Mouse (Mus musculus) kidney, postnatal 0 days (tissue): ENCODE measurements around the gene Bag3. TPM values are rescaled to one million over a fixed set of nuclear protein-coding genes. Genes with fewer than 3 reads are reported as not detected.

Source experiments
- ATAC-seq: fragments of 200-750 bp; cut with Nextera tagmentation; replicated peaks from 2 replicates; pipeline ENCODE4 v1.8.0; 2017; ENCODE audit warnings: low read depth, moderate number of reproducible peaks, moderate TSS enrichment, moderate library complexity; ENCODE audit not compliant: low FRiP score
- DNase-seq: peaks from one replicate; pipeline ENCODE4 v3.0.0-alpha.2; 2016; ENCODE audit warnings: low spot score
- H3K27ac ChIP-seq: fragments of 300-500 bp; sonication (generic); 2 replicates; pipeline ENCODE4 v1.5.1; 2014; ENCODE audit warnings: mild to moderate bottlenecking
- H3K27me3 ChIP-seq: fragments of 300-500 bp; sonication (generic); 2 replicates; pipeline ENCODE4 v1.6.1; 2014; ENCODE audit warnings: low read length, mixed read lengths; ENCODE audit not compliant: insufficient read depth
- H3K36me3 ChIP-seq: fragments of 300-500 bp; sonication (generic); 2 replicates; pipeline ENCODE4 v1.6.1; 2014; ENCODE audit warnings: low read length, mixed read lengths; ENCODE audit not compliant: insufficient read depth
- H3K4me1 ChIP-seq: fragments of 300-500 bp; sonication (generic); replicated peaks from 2 replicates; pipeline ENCODE4 v1.6.1; 2014; ENCODE audit warnings: antibody characterized with exemption, low read length, mixed read lengths; ENCODE audit not compliant: insufficient read depth
- H3K4me2 ChIP-seq: fragments of 300-500 bp; sonication (generic); 2 replicates; pipeline ENCODE4 v1.6.1; 2014; ENCODE audit warnings: mild to moderate bottlenecking, low read length, moderate library complexity, mixed read lengths
- H3K4me3 ChIP-seq: fragments of 300-500 bp; sonication (generic); replicated peaks from 2 replicates; pipeline ENCODE4 v1.5.1; 2014; ENCODE audit warnings: low read depth, low read length
- H3K9ac ChIP-seq: fragments of 300-500 bp; sonication (generic); 2 replicates; pipeline ENCODE4 v1.6.1; 2014; ENCODE audit warnings: low read depth, low read length
- H3K9me3 ChIP-seq: fragments of 300-500 bp; sonication (generic); replicated peaks from 2 replicates; pipeline ENCODE4 v1.6.1; 2016; ENCODE audit warnings: low read length, inconsistent platforms, mixed read lengths
- CTCF ChIP-seq: IDR thresholded peaks from 2 replicates; pipeline ENCODE4 v1.5.1; 2016; ENCODE audit warnings: antibody characterized with exemption, low read depth, mild to moderate bottlenecking, moderate library complexity
- WGBS: fragments of 180-500 bp; shearing (Covaris S2); extraction: QIAGEN DNeasy Blood & Tissue Kit; methylation state at CpG from one replicate; pipeline ENCODE4 v1.1.7; 2014; 5-methylcytosine and 5-hydroxymethylcytosine counted together
- polyA plus RNA-seq: library from polyadenylated mRNA; unstranded; fragments of >200 nt; fragmentation: Nextera tagmentation; extraction: Ambion mirVana; gene quantifications from 2 replicates; pipeline ENCODE4 v1.2.1, GENCODE M21; 2015

Gene Bag3
- polyA plus RNA-seq, 1 experiment from 2014 or later: 15.1 TPM

DNA sequence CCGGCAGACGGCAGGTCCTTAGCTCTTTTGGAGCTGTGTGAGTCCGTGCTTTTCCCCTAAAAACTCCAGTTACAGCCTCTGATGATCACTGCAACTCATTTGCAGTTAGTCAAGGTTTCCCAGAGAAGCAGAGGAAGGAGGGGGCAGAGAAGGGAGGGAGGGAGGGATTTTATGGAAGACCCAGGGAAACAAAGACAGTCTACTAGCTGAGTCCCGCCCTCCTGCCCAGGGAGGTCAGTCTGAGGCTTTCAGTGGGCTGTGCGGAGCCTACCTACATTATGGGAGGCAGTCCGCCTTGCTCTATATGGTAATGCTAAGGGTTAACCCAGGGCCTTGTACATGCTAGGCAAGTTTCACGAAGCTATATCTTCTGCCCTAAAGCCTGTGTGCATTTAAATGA lies 9.9 kb upstream of the Bag3 start:
- Histone ChIP-seq H3K36me3 (no peaks in the 10 kb centered on the region), H3K4me2 (no peak overlapping the region), H3K9me3 (no peaks in the 10 kb centered on the region), H3K9ac (no peak overlapping the region), H3K4me3 (no peak overlapping the region), H3K27me3 (no peaks in the 10 kb centered on the region), H3K4me1 (no peaks in the 10 kb centered on the region), H3K27ac (no peak overlapping the region)
- no peak for DNase-seq
- TF ChIP-seq CTCF: no peak
- ATAC-seq: no peak
- WGBS: 33% methylated on average over 7 of the region's 7 CpGs

DNA sequence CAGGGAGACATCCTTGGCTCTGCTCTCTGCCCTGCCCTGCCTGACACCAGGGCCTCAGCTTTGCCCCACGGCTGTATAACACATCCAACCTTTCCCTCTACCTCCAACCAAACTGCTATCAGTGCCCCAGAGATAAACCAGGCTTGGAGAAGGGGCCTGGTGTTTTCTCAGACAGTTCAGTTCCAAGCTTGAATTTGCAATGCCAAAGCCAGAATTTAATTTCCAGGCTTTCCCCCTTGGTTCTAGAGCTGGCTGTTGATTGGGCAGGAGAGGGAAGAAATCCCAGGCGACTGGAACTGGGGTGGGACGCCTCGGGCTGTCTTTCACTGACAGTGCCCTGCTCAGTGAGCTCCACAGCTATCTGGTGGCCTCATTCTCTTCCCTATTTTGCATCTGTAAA lies 9.1 kb upstream of the Bag3 start:
- Histone ChIP-seq H3K36me3 (no peaks in the 10 kb centered on the region), H3K4me3 (no peak overlapping the region), H3K9ac (no peak overlapping the region), H3K4me1 (no peaks in the 10 kb centered on the region), H3K27ac (no peak overlapping the region), H3K27me3 (no peaks in the 10 kb centered on the region), H3K9me3 (no peaks in the 10 kb centered on the region), H3K4me2 (no peak overlapping the region)
- no peak for TF ChIP-seq CTCF
- DNase-seq: no peak
- ATAC-seq: no peak
- WGBS: 65% methylated on average over 4 of the region's 4 CpGs

DNA sequence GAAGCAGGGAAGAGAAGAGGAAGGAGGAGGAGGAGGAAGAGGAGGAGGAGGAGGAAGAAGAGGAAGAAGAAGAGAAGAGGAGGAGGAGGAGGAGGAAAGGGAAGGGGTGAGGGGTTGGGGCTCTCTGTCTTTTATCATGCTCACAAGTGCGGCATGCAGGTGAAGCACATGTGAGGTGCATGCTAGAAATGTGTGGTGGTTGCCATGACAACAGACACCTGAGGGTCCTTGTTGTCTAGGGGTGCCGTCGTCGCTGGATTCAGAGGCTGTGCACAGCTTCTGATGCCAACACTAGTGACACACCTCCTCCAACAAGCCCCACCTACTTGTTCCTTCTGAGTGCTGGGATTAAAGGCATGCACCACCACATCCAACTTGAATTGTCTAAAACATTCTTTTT lies 7.1 kb upstream of the Bag3 start:
- TF ChIP-seq CTCF: no peak
- H3K9ac ChIP-seq: no peak overlapping the region
- H3K4me2 ChIP-seq: no peak overlapping the region
- WGBS: 53% methylated on average over 4 of the region's 4 CpGs
- no peaks in the 10 kb centered on the region; the same call in 1 of the 2 replicates for H3K4me1 ChIP-seq
- DNase-seq (no peak), ATAC-seq (no peak)
- H3K27ac ChIP-seq: no peak overlapping the region
- H3K4me3 ChIP-seq: no peak overlapping the region
- no peaks in the 10 kb centered on the region for H3K36me3 ChIP-seq
- no peaks in the 10 kb centered on the region for H3K9me3 ChIP-seq
- H3K27me3 ChIP-seq: no peaks in the 10 kb centered on the region

DNA sequence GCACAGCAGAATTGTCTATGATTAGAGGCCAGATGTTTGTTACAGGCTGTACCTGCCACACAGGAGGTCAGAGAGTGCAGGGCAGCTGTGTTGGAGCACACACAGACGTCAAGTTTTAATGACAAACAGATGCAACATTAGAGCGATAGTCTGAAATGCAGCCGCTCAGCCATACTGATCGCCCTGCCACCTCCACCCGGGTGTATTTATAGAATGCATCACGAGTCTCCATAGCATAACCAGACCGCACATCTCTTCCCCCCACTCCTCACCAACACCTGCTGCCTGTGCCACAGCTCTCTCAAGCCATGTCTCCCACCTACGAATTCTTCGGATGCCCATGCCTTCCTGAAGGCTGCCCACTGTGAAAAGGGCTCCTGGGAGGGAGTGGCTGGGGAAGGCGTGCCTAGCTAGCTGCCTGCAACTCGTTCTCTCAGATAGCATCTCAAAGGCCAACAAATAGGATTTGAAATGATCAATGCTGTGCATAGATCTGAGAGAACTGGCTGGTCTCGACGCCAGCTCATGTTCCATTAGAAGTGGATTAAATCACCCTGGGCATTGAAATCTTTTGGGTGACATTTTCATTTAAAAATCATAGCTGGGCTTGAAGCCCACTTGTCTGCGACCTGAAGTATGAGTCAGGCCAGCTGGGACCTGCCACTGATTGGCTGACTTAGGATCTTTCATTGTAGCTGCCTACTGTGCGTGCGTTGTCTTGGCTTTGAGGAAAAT lies 3.9 kb upstream of the Bag3 start:
- Histone ChIP-seq H3K9me3 (no peaks in the 10 kb centered on the region), H3K27ac (no peak overlapping the region), H3K4me1 (no peaks in the 10 kb centered on the region; the same call in 1 of the 2 replicates), H3K9ac (no peak overlapping the region), H3K27me3 (no peaks in the 10 kb centered on the region), H3K4me2 (no peak overlapping the region), H3K36me3 (no peaks in the 10 kb centered on the region), H3K4me3 (no peak overlapping the region)
- no peak for DNase-seq
- no peak for ATAC-seq
- WGBS: 74% methylated on average over 16 of the region's 16 CpGs
- no peak for TF ChIP-seq CTCF

DNA sequence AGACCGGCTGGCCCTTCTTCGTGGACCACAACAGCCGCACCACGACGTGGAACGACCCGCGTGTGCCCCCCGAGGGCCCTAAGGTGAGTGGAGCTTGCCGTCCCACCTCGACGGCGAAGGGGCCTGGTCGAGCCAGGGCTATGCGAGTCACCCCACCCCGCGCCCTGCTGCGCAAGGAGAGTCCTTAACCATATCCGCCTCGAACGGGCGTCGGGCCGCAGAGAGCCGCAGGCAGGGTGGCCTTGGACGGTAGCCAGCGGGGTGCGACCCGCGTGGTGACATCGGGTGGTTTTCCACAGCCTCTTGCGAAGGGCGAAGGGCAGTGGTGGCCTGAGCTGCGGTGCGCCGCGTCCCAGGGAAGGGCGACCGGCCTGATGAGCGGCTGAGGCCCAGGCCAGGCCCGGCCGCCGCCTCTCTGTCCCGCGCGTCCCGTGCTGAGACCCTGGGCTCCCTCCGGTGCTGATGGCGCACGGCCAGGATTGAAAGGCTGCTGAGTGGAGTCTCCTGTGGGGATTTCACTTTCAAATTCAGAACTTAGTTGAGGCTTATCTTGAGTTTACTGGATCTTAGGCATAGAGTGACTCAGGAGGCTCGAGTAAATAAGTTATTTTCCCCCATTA lies 656 bp downstream of the Bag3 start:
- Histone ChIP-seq H3K4me1 (peaks cover 8% of the 10 kb centered on the region; the same call in 1 of the 2 replicates), H3K4me3 (peak overlapping the region; percentile 75), H3K36me3 (no peaks in the 10 kb centered on the region), H3K27me3 (no peaks in the 10 kb centered on the region), H3K9me3 (no peaks in the 10 kb centered on the region), H3K4me2 (peak overlapping the region; percentile 92), H3K9ac (peak overlapping the region; percentile 91), H3K27ac (peak overlapping the region; percentile 97)
- WGBS: under 1% methylated on average over 51 of the region's 51 CpGs
- no peak for TF ChIP-seq CTCF
- DNase-seq (peak; percentile 64), ATAC-seq (peak; percentile 59)

- 79% methylated on average over 3 of the region's 3 CpGs for WGBS
- Histone ChIP-seq H3K4me3 (peak overlapping the region; percentile 75), H3K27me3 (no peaks in the 10 kb centered on the region), H3K27ac (peak overlapping the region; percentile 97), H3K9me3 (no peaks in the 10 kb centered on the region), H3K4me2 (peak overlapping the region; percentile 92), H3K36me3 (no peaks in the 10 kb centered on the region), H3K4me1 (peaks cover 11% of the 10 kb centered on the region; the same call in 1 of the 2 replicates), H3K9ac (peak overlapping the region; percentile 91; the same call in 1 of the 2 replicates)
- no peak for TF ChIP-seq CTCF
- no peak for DNase-seq
- no peak for ATAC-seq
Measured at GRCm38 (mm10) chr7:128524641-128525040, 1.2 kb downstream of the Bag3 start.
